Mouse (Mus musculus) brain, embryonic 14.5 days (tissue): ENCODE results near the gene Hoxa3.

Experiments
- CTCF ChIP-seq: fragments of 200-500 bp; IDR thresholded peaks from 2 replicates; pipeline ENCODE4 v1.5.1; 2012; ENCODE audit warnings: inconsistent platforms, mild to moderate bottlenecking, moderate library complexity, borderline replicate concordance; ENCODE audit not compliant: insufficient read depth, insufficient read length; ENCODE audit errors: extremely low read depth
- POLR2A ChIP-seq: fragments of 200-500 bp; IDR thresholded peaks from 2 replicates; pipeline ENCODE4 v1.6.1; 2012; ENCODE audit warnings: mild to moderate bottlenecking, inconsistent platforms, borderline replicate concordance; ENCODE audit not compliant: poor library complexity, insufficient read depth, insufficient read length, severe bottlenecking; ENCODE audit errors: extremely low read depth

DNA sequence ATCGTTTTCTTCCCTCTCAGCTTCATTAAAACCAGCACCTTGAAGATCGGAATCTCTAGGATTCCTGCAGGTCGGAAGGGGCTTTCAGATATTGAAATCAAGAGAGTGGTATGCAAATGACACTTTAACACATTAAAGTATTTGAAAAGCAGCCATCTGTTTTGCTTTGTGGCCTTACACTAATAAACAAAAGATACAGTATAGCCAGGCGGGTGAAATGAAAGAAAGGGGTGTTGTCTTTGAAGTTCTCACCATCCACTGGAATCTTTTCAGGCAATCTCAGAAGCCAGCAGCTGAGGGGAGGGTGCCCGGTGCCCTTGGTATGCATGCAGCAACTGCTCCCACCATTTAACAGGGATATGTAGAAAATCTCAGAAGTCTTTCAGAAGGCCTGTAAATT lies 59.1 kb downstream of the Hoxa3 start:
- TF ChIP-seq POLR2A (no peak), CTCF (no peak)
